Mouse (Mus musculus) embryonic fibroblast, embryonic 13.5 days (primary cell): ENCODE data around the gene Uncx.

ENCODE experiments used
- CTCF ChIP-seq: IDR thresholded peaks from 2 replicates; pipeline ENCODE4 v1.5.1; 2011; ENCODE audit warnings: mild to moderate bottlenecking, control low read depth, low read length, moderate library complexity, borderline replicate concordance; ENCODE audit not compliant: insufficient read depth
- POLR2A ChIP-seq: IDR thresholded peaks from 2 replicates; pipeline ENCODE4 v1.6.1; 2011; ENCODE audit warnings: low read depth, mild to moderate bottlenecking, control low read depth, low read length, moderate library complexity

- TF ChIP-seq CTCF: no peak
- TF ChIP-seq POLR2A: no peak
Observed at GRCm38 (mm10) chr5:139545673-139546335, 2.5 kb downstream of the Uncx start.
